Mouse (Mus musculus) ES-E14 (cell line): Measurements from ENCODE around the gene Pramef12.

Experiments used
- CHD2 ChIP-seq: IDR thresholded peaks from 2 replicates; pipeline ENCODE4 v1.6.1; 2014; ENCODE audit warnings: mild to moderate bottlenecking, low read depth, low read length, inconsistent platforms
- HCFC1 ChIP-seq: IDR thresholded peaks from 2 replicates; pipeline ENCODE4 v1.6.1; 2012; ENCODE audit warnings: low read length, inconsistent platforms, borderline replicate concordance; ENCODE audit not compliant: insufficient read depth
- MAFK ChIP-seq: IDR thresholded peaks from 2 replicates; pipeline ENCODE4 v1.6.1; 2014; ENCODE audit warnings: mild to moderate bottlenecking, low read depth, low read length, inconsistent platforms; ENCODE audit not compliant: insufficient read depth
- ZC3H11A ChIP-seq: IDR thresholded peaks from 2 replicates; pipeline ENCODE4 v1.6.1; 2012; ENCODE audit warnings: low read depth, mild to moderate bottlenecking, inconsistent platforms, low read length, borderline replicate concordance
- ZNF384 ChIP-seq: IDR thresholded peaks from 2 replicates; pipeline ENCODE4 v1.6.1; 2012; ENCODE audit warnings: low read depth, low read length, inconsistent platforms

DNA sequence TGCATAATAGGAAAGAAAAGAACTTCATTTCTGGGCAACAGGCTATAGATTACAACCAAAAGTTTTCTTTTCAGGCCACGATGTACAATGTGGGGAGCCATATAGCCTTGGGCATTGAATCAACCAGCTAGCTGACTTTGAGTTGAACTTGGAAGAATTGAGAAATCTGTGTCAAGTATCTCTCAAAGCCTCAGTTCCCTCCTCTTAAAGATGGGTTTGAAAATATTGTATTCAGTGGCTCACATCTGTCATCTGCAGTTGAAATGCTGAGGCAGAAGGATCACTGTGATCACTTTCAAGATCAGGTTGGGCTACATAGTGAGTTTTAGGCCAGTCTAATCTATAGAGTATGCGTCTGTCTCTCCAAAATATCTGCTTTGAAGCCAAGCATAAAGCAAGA, 45.0 kb upstream of the Pramef12 start, which contains the start of gene Gm9944:
- no peak for TF ChIP-seq ZNF384
- TF ChIP-seq ZC3H11A: no peak
- TF ChIP-seq CHD2: no peak
- TF ChIP-seq MAFK: no peak
- no peak for TF ChIP-seq HCFC1
